Mouse (Mus musculus) midbrain, embryonic 14.5 days (tissue): ENCODE data around the gene Tmem59l. TPM values are rescaled to one million over a fixed set of nuclear protein-coding genes. Genes with fewer than 3 reads are reported as not detected.

Source experiments
- ATAC-seq: fragments of 200-750 bp; cut with Nextera tagmentation; 2 replicates; pipeline ENCODE4 v1.8.0; 2017; ENCODE audit warnings: moderate number of reproducible peaks, moderate library complexity; ENCODE audit not compliant: low FRiP score, low TSS enrichment
- DNase-seq: peaks from one replicate; pipeline ENCODE4 v3.0.0-alpha.2; 2015
- H3K27ac ChIP-seq: fragments of 300-500 bp; sonication (generic); replicated peaks from 2 replicates; pipeline ENCODE4 v1.5.1; 2014; ENCODE audit warnings: mild to moderate bottlenecking, low read depth, low read length, moderate library complexity
- H3K27me3 ChIP-seq: fragments of 300-500 bp; sonication (generic); 2 replicates; pipeline ENCODE4 v1.6.1; 2014; ENCODE audit warnings: low read length, control low read depth, mixed read lengths; ENCODE audit not compliant: control insufficient read depth, insufficient read depth
- H3K36me3 ChIP-seq: fragments of 300-500 bp; sonication (generic); 2 replicates; pipeline ENCODE4 v1.6.1; 2014; ENCODE audit warnings: low read length, control low read depth; ENCODE audit not compliant: control insufficient read depth, insufficient read depth
- H3K4me1 ChIP-seq: fragments of 300-500 bp; sonication (generic); 2 replicates; pipeline ENCODE4 v1.6.1; 2014; ENCODE audit warnings: mild to moderate bottlenecking, antibody characterized with exemption, low read length, control low read depth; ENCODE audit not compliant: control insufficient read depth, insufficient read depth
- H3K4me2 ChIP-seq: fragments of 300-500 bp; sonication (generic); 2 replicates; pipeline ENCODE4 v1.6.1; 2014; ENCODE audit warnings: mild to moderate bottlenecking, low read length, moderate library complexity
- H3K4me3 ChIP-seq: fragments of 300-500 bp; sonication (generic); replicated peaks from 2 replicates; pipeline ENCODE4 v1.5.1; 2014; ENCODE audit warnings: low read depth, low read length
- H3K9ac ChIP-seq: fragments of 300-500 bp; sonication (generic); replicated peaks from 2 replicates; pipeline ENCODE4 v1.6.1; 2014; ENCODE audit warnings: mild to moderate bottlenecking, low read length, moderate library complexity
- H3K9me3 ChIP-seq: fragments of 300-500 bp; sonication (generic); 2 replicates; pipeline ENCODE4 v1.6.1; 2016; ENCODE audit warnings: low read length, control low read depth, mixed read lengths; ENCODE audit not compliant: control insufficient read depth
- whole genome bisulfite sequencing: fragments of 180-500 bp; shearing (Covaris S2); extraction: QIAGEN DNeasy Blood & Tissue Kit; methylation state at CpG from one replicate; pipeline ENCODE4 v1.1.7; 2014; 5-methylcytosine and 5-hydroxymethylcytosine counted together
- polyA plus RNA-seq: library from polyadenylated mRNA; unstranded; fragments of >200 nt; fragmentation: Nextera tagmentation; extraction: Ambion mirVana; gene quantifications from 2 replicates; pipeline ENCODE4 v1.2.1, GENCODE M21; 2014

Gene Tmem59l
- polyA plus RNA-seq, 1 experiment from 2014 or later = 104 TPM

DNA sequence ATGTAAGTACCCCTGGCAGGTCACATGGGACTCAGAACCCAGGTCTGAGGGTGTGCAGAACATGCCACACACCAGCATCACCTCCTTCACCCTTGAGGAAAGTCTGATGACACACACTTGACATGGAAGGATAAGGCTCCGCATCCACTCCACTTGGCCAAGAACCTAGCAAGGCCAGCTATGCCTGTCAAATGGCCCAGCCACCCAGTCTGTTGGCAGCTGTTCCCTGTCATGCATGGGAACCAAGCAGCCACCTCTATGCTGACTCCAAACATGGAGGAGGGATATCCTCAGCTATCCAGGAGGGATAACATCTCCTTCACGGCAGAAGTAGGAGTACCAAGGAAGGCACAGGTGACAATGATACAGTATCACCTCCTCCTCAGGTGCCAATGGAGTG lies 48.7 kb downstream of the Tmem59l start:
- H3K9ac ChIP-seq = peak overlapping the region; percentile 79; the same call in 1 of the 2 replicates
- peak overlapping the region; percentile 68 for H3K4me2 ChIP-seq
- H3K4me1 ChIP-seq = peaks cover 16% of the 10 kb centered on the region
- no peak for DNase-seq
- no peaks in the 10 kb centered on the region for H3K9me3 ChIP-seq
- H3K4me3 ChIP-seq = peak overlapping the region; percentile 68
- H3K27me3 ChIP-seq = no peaks in the 10 kb centered on the region
- no peak overlapping the region for H3K27ac ChIP-seq
- ATAC-seq = no peak
- 88% methylated on average over 2 of the region's 2 CpGs for WGBS
- no peaks in the 10 kb centered on the region for H3K36me3 ChIP-seq

DNA sequence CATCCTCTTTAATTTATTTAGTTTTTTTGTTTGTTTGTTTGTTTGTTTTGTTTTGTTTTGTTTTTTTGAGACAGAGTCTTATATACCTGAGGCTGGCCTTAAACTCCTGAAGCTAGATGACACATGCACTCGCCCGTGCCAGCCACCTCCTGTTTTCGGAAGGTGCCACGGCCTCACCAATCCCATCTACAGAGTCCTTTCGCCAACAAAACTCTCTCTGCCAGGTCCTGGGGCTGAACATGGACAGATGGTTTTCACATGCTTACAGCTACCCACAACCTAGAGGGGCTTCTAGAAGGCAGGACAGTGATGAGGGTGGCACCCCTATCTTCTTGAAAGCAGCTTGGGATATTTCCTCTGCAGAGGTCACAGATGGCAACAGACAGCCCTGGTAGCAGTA lies 52.0 kb downstream of the Tmem59l start:
- WGBS = 91% methylated on average over 5 of the region's 5 CpGs
- Histone ChIP-seq H3K9me3 (no peaks in the 10 kb centered on the region), H3K9ac (no peak overlapping the region), H3K4me1 (peaks cover 15% of the 10 kb centered on the region), H3K27ac (no peak overlapping the region), H3K4me3 (no peak overlapping the region), H3K36me3 (no peaks in the 10 kb centered on the region), H3K27me3 (no peaks in the 10 kb centered on the region), H3K4me2 (no peak overlapping the region)
- ATAC-seq (no peak), DNase-seq (no peak)

Other genes starting within 250 kb of the Tmem59l start
- 24.0 and 34.4 TPM in 2 replicates for gene Homer3, start 204.5 kb downstream of the Tmem59l start, polyA plus RNA-seq
- gene Ddx49, start 184.9 kb downstream of the Tmem59l start, polyA plus RNA-seq = 44.8 and 48.8 TPM in 2 replicates
- 274 and 309 TPM in 2 replicates for gene Cope, start 184.8 kb downstream of the Tmem59l start, polyA plus RNA-seq
- 38.8 and 42.9 TPM in 2 replicates for gene Cers1, start 171.6 kb downstream of the Tmem59l start, polyA plus RNA-seq
- gene Gdf1, start 157.5 kb downstream of the Tmem59l start, polyA plus RNA-seq = not detected in 2 replicates
- 16.9 and 18.4 TPM in 2 replicates for gene Upf1, start 134.1 kb downstream of the Tmem59l start, polyA plus RNA-seq
- 0.47 TPM in 1 of 2 replicates, not detected in the other for gene Comp, start 113.8 kb downstream of the Tmem59l start, polyA plus RNA-seq
- 43.9 and 51.7 TPM in 2 replicates for gene Crtc1, start 47.8 kb downstream of the Tmem59l start, polyA plus RNA-seq
- gene Klhl26, start 10.4 kb downstream of the Tmem59l start, polyA plus RNA-seq = 24.2 and 27.2 TPM in 2 replicates
- gene Crlf1, start 5.8 kb upstream of the Tmem59l start, polyA plus RNA-seq = 2.1 and 3.0 TPM in 2 replicates
- 152 and 190 TPM in 2 replicates for gene Rex1bd, start 19.4 kb upstream of the Tmem59l start, polyA plus RNA-seq
- gene Uba52, start 23.4 kb upstream of the Tmem59l start, polyA plus RNA-seq = 696 and 821 TPM in 2 replicates
- 328 and 408 TPM in 2 replicates for gene Fkbp8, start 40.4 kb upstream of the Tmem59l start, polyA plus RNA-seq
- gene Kxd1, start 40.6 kb upstream of the Tmem59l start, polyA plus RNA-seq = 50.7 and 52.6 TPM in 2 replicates
- 14.9 and 17.1 TPM in 2 replicates for gene Ell, start 52.1 kb upstream of the Tmem59l start, polyA plus RNA-seq
- 91.9 and 101 TPM in 2 replicates for gene Isyna1, start 107.0 kb upstream of the Tmem59l start, polyA plus RNA-seq
- 172 and 213 TPM in 2 replicates for gene Ssbp4, start 121.5 kb upstream of the Tmem59l start, polyA plus RNA-seq
- gene Lrrc25, start 128.8 kb upstream of the Tmem59l start, polyA plus RNA-seq = 0.34 and 1.1 TPM in 2 replicates
- 0.16 and 0.20 TPM in 2 replicates for gene Gdf15, start 145.1 kb upstream of the Tmem59l start, polyA plus RNA-seq
- gene Pgpep1, start 173.0 kb upstream of the Tmem59l start, polyA plus RNA-seq = 86.9 and 95.8 TPM in 2 replicates
- 175 and 201 TPM in 2 replicates for gene Lsm4, start 185.9 kb upstream of the Tmem59l start, polyA plus RNA-seq
- 104 and 119 TPM in 2 replicates for gene Jund, start 211.6 kb upstream of the Tmem59l start, polyA plus RNA-seq
- 0.05 TPM in 2 replicates for gene Iqcn, start 216.1 kb upstream of the Tmem59l start, polyA plus RNA-seq
- gene Gm3336, start 231.2 kb upstream of the Tmem59l start, polyA plus RNA-seq = not detected in 2 replicates
- gene Pde4c, start 236.4 kb upstream of the Tmem59l start, polyA plus RNA-seq = 0.24 TPM in 1 of 2 replicates, not detected in the other